Mouse (Mus musculus): ENCODE data around the gene Hoxd8.

The Hoxd8 gene

GRCm38 (mm10) chr2:74736688-74737577 lies 32.5 kb downstream of the Hoxd8 start:
- no peak for DNase-seq

DNA sequence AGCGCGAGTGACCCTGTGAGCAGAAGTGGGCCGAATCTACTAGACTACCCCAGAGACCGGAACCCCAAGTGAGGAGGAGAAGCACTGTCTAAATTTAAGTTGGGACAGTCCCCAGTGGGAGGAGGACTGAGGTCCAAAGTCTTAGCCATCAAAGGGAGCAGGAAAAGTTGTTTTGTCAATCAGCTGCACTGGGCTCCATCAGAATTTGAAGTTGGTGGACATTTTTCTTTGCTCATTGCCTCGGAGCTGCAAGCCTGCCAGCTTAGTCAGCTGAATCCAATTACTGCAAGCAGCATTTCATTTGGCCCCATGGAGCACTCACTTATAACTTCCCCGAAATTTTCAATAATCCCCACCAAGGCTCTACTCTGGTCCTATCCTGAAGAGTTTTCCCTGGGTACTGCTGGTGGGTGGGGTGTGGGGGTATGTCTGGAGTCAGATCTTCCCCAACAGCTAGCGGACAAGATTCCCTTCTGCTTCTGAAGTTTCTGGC lies 33.2 kb downstream of the Hoxd8 start:
- peak; percentile 34 for DNase-seq

GRCm38 (mm10) chr2:74738623-74739475 lies 34.4 kb downstream of the Hoxd8 start:
- DNase-seq = peak; percentile 37

DNA sequence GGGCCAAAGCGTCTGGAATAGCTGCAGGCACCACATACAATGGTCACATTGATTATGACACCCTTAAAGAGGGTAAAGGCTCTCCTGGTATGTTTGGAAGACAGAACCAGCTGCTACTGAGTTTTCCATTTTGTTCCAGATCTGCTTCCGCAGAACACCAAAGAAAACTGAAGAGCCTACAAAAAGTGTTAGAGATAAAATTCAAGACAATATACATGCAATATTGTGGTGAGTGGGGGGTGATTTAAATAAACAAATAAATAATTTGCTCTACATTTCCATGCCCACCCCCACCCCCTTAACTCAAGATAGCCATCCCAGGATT lies 35.0 kb downstream of the Hoxd8 start:
- no peak for DNase-seq

- no peak for DNase-seq
Observed at GRCm38 (mm10) chr2:74739869-74740268, 35.5 kb downstream of the Hoxd8 start.

DNA sequence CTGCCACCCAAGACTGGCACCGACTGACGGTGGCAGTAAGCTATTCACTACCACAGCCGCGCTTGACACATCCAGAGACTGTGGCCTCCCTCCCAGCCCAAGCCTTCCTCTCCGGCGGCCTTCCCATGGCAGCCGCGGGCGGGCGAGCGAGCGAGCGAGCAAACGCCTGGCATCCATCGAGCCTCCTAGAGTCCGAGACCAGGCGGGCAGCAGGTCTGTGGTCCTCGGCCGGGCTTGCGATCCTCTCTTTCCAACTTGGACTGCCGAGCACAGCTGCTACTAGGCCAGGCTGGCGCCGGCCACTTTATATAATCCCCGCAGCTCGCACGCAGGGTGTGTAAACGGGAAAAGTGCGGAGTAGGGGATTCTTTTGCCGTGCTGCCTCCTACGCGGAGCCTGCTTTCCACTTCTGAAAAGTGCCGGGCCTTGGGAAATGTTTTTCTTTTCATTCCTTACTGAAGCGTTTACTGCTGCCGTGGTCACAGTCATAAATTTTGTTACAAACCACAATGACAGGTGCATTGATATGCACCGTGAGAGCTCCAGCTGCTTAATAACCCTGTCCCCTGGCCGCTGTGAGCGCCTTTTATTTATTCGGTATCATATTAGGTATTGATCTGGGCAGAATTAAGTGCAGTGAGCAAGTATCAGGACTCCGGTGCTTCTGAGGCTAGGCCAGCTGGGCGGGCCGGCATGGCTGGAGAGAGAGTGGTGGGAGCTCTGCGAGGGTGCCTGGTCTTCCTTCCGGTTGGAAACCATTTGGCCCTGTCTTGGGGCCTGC lies 36.1 kb downstream of the Hoxd8 start:
- DNase-seq = peak; percentile 64

- no peak for DNase-seq
Observed at GRCm38 (mm10) chr2:74741252-74741978, 37.0 kb downstream of the Hoxd8 start.

DNA sequence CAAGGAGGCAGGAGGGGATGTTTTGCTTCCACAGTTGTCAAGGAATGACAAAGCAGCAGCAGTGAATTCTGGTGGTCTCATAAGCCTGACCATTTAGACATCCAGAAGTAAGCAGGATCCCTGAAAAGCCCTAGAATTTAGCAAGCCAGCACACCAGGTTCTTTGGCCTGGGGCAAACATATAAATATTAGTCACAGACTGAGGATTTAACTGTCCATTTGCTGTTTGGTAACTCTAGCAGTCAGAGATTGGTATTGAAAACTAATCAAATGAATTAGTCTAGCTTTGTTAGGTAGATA lies 37.5 kb downstream of the Hoxd8 start:
- no peak for DNase-seq

GRCm38 (mm10) chr2:74745540-74746297 lies 41.3 kb downstream of the Hoxd8 start:
- DNase-seq = no peak

DNA sequence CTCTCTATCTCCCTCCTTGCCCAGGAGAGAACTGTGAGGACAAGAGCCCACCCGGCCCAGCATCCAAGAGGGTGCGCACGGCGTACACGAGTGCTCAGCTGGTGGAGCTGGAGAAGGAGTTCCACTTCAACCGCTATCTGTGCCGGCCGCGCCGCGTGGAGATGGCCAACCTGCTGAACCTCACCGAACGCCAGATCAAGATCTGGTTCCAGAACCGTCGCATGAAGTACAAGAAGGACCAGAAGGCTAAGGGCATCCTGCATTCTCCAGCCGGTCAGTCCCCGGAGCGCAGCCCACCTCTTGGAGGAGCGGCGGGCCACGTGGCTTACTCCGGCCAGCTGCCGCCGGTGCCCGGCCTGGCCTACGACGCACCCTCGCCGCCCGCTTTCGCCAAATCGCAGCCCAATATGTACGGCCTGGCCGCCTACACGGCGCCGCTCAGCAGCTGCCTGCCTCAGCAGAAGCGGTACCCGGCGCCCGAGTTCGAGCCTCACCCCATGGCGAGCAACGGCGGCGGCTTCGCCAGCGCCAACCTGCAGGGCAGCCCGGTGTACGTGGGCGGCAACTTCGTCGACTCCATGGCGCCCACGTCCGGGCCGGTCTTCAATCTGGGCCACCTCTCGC lies 42.0 kb downstream of the Hoxd8 start:
- DNase-seq = peak; percentile 30

DNA sequence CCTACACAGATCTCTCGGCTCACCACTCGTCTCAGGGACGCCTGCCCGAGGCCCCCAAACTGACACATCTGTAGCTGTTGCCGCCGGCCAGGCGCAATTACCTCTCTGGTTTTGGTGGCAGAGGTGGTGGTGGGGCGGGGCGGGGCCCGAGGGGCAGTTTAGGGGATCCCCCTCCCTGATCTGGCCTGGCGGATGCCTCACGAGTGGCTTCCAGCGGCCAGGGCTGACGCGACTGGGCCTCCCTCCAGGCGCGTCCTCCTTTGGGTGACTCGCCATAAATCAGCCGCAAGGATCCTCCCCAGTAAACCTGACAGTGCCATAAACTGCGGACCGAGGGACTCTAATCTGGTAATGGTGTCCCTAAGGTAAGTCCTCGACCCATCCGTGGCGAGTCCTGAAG lies 42.6 kb downstream of the Hoxd8 start:
- DNase-seq = peak; percentile 35

DNA sequence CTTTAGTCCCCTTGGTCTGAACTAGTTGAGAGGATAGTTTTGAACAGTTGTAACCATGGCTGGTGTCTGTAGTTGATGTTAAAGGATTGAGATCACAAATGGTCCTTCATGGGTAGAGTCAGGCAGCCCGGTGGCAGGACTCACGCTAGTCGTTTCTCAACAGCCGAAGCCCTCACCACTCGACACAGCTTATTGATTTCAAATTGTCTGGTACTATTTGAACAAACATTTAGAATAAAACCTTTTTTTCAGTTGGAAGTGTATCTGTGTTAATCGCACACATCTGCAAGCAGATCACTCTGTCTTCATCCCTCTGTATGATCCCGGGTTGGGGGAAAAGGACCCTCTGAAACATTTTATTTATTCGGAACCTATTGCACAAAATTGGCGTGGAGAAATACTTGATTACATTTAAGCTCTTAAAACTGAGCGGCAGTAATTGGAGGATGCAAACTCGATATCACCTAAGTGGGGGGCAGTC lies 43.3 kb downstream of the Hoxd8 start:
- DNase-seq = no peak

DNA sequence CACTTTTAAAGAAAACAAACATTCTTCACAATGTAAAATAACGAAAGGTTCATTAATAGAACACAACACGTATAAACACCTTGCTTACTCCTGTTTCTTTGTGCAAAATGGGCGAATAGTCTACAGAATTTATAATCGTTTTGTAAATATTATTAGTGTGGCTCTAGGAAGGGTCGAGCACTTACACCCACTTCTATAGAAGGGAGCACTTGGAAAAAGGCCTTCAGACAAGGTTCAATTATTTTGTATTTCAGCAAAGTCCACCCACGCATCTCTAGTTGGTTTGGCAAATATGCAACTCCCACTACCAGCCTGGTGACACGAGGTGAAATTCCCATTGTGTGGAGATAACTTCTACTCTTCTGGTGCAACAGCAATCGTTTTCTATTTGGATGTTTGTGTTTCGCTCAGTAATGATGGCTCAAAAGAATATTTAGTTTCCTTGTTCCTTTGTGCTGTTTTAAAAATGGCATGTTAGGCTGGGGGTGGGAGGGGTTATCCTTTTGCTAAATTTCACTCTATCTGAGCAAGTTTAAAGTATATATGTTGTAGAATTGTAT lies 44.1 kb downstream of the Hoxd8 start:
- DNase-seq = no peak

- peak; percentile 79 for DNase-seq
Observed at GRCm38 (mm10) chr2:74749337-74750121, 45.1 kb downstream of the Hoxd8 start.

GRCm38 (mm10) chr2:74750731-74751250 lies 46.4 kb downstream of the Hoxd8 start:
- DNase-seq = no peak

- no peak for DNase-seq
Observed at GRCm38 (mm10) chr2:74751861-74752260, 47.4 kb downstream of the Hoxd8 start.

GRCm38 (mm10) chr2:74752431-74753174 lies 48.2 kb downstream of the Hoxd8 start:
- peak; percentile 44 for DNase-seq

GRCm38 (mm10) chr2:74753175-74753523 lies 48.7 kb downstream of the Hoxd8 start:
- DNase-seq = peak; percentile 39

DNA sequence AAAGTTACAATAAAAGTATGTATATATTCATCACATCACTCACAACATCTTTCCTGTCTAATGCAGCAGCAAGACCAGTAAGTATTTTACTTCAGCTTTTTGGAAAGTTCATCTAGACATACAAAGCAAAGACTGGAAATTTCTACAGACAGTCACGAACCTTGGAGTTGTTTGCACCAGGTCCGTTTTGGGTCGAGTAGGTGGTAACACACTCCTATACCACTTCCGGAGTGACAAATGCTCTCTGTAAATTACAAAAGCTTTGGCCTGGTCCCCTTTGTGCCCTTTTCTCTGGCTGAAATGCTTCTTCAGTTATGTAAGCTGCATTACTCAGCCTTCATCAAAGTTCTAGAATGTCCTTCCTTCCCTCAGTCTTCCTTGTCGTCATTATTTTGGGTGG lies 49.3 kb downstream of the Hoxd8 start:
- DNase-seq = no peak
